Mouse (Mus musculus): ENCODE measurements around the gene Jdp2. TPM values are rescaled to one million over a fixed set of nuclear protein-coding genes. Genes with fewer than 3 reads are reported as not detected.

Jdp2 gene
- total and polyA plus RNA-seq, 2 experiments from 2014 or later = 0.89 to 15.4 TPM

DNA sequence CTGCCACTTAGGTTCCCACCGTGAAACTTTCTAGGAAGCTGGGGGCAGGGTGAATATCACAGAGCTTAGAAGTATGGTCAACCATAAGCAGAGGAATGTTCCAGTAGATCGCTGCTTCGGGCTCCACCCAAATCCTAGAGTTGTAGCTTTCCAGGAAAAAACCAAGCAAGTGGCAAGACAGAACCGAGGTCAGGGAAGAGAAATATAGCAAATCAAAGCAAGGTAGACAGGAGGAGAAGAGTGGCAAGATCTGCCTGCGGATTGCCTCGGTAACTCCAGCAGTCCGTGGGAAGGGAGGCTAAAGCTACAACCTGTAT lies 88.3 kb downstream of the Jdp2 start:
- H3K4me1 ChIP-seq (ENCODE audit: insufficient read depth, low read length) = no peaks in the 10 kb centered on the region
- no peak overlapping the region for H3K27ac ChIP-seq
- no peak overlapping the region for H3K4me3 ChIP-seq (ENCODE audit: low read length)
- H3K9me3 ChIP-seq (ENCODE audit: low read length) = no peaks in the 10 kb centered on the region
- peak overlapping the region; percentile 33; the same call in 1 of the 2 replicates for H3K4me2 ChIP-seq (ENCODE audit: low read depth, low read length)
- no peaks in the 10 kb centered on the region for H3K27me3 ChIP-seq (ENCODE audit: insufficient read depth, low read length)
- H3K36me3 ChIP-seq (ENCODE audit: insufficient read depth, low read length) = no peaks in the 10 kb centered on the region
- DNase-seq (ENCODE audit: low spot score) (no peak), ATAC-seq (no peak)
- 75% methylated on average over 7 of the region's 7 CpGs for WGBS
- TF ChIP-seq CTCF (IDR thresholded peaks at IDR 0.05; ENCODE audit: low read depth) = no peak
- H3K9ac ChIP-seq (replicated peaks; ENCODE audit: low read length) = no peak overlapping the region

DNA sequence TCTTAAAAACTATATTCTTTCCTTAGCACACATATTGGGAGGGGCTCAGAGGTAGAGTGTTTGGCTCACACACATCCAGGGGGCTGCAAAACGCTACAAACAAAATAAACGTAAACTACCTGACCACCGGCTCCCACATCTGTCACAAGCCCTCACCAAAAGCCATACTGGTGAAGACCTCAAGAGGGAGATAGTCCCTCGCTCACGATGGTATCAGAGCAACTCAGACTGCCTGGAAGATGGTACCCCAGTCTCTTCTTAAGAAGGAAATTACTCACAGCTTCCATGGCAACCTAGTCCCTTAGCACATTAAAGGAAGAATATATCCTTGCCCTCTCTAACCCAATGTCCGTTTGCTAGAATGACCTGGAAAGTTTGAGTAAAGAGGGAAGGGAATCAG lies 89.0 kb downstream of the Jdp2 start:
- ATAC-seq = no peak
- 67% methylated on average over 6 of the region's 6 CpGs for WGBS

More for the DNA sequence above, 89.0 kb downstream of the Jdp2 start:
- no peaks in the 10 kb centered on the region for H3K4me1 ChIP-seq (ENCODE audit: insufficient read depth, low read length)
- H3K4me3 ChIP-seq (ENCODE audit: low read length) = no peak overlapping the region
- H3K27ac ChIP-seq = no peak overlapping the region
- H3K9me3 ChIP-seq (ENCODE audit: low read length) = no peaks in the 10 kb centered on the region
- no peak for DNase-seq (ENCODE audit: low spot score)
- TF ChIP-seq CTCF (IDR thresholded peaks at IDR 0.05; ENCODE audit: low read depth) = no peak
- no peaks in the 10 kb centered on the region for H3K27me3 ChIP-seq (ENCODE audit: insufficient read depth, low read length)
- H3K36me3 ChIP-seq (ENCODE audit: insufficient read depth, low read length) = no peaks in the 10 kb centered on the region
- no peak overlapping the region for H3K9ac ChIP-seq (replicated peaks; ENCODE audit: low read length)
- no peak overlapping the region for H3K4me2 ChIP-seq (ENCODE audit: low read depth, low read length)

Other genes starting within 250 kb of the Jdp2 start
- gene Tmed10, start 224.2 kb upstream of the Jdp2 start, total RNA-seq (2014; rRNA removed) = 55.0 and 59.3 TPM in 2 replicates
- gene Tmed10, start 224.2 kb upstream of the Jdp2 start, polyA plus RNA-seq (2015; fragmentation: Nextera tagmentation; extraction: Ambion mirVana) = 222 and 224 TPM in 2 replicates
- gene Fos, start 125.1 kb upstream of the Jdp2 start, total RNA-seq (2014; rRNA removed) = 20.7 and 23.4 TPM in 2 replicates
- gene Fos, start 125.1 kb upstream of the Jdp2 start, polyA plus RNA-seq (2015; fragmentation: Nextera tagmentation; extraction: Ambion mirVana) = 12.1 and 13.5 TPM in 2 replicates
- 0.54 TPM in 1 of 2 replicates, not detected in the other for gene Batf, start 87.6 kb downstream of the Jdp2 start, total RNA-seq (2014; rRNA removed)
- gene Batf, start 87.6 kb downstream of the Jdp2 start, polyA plus RNA-seq (2015; fragmentation: Nextera tagmentation; extraction: Ambion mirVana) = 1.0 and 1.5 TPM in 2 replicates
- 4.1 and 9.5 TPM in 2 replicates for gene Flvcr2, start 147.5 kb downstream of the Jdp2 start, total RNA-seq (2014; rRNA removed)
- 4.1 and 4.3 TPM in 2 replicates for gene Flvcr2, start 147.5 kb downstream of the Jdp2 start, polyA plus RNA-seq (2015; fragmentation: Nextera tagmentation; extraction: Ambion mirVana)
- gene Erg28, start 225.5 kb downstream of the Jdp2 start, total RNA-seq (2014; rRNA removed) = 79.8 and 96.2 TPM in 2 replicates
- gene Erg28, start 225.5 kb downstream of the Jdp2 start, polyA plus RNA-seq (2015; fragmentation: Nextera tagmentation; extraction: Ambion mirVana) = 105 and 116 TPM in 2 replicates
- gene Ttll5, start 225.6 kb downstream of the Jdp2 start, total RNA-seq (2014; rRNA removed) = 10.2 and 23.9 TPM in 2 replicates
- gene Ttll5, start 225.6 kb downstream of the Jdp2 start, polyA plus RNA-seq (2015; fragmentation: Nextera tagmentation; extraction: Ambion mirVana) = 10.4 and 12.2 TPM in 2 replicates

Measured in hindbrain, postnatal 0 days (tissue).